Mouse (Mus musculus): Measurements from ENCODE around the gene Tmem56. TPM values are rescaled to one million over a fixed set of nuclear protein-coding genes. Genes with fewer than 3 reads are reported as not detected.

Gene Tmem56
- total and polyA plus RNA-seq, 3 experiments: 0.32 to 0.39 TPM; not detected in 1

GRCm38 (mm10) chr3:121256131-121256530, 26.8 kb downstream of the Tmem56 start:
- Histone ChIP-seq H3K36me3 (ENCODE audit: control insufficient read depth in 1 of 2, insufficient read depth in 2 of 2, low read length in 2 of 2) (peaks cover 0 to 6% of the 10 kb centered on the region in 2 experiments; a peak in 2 of 4 replicates), H3K9me3 (replicated peaks; ENCODE audit: insufficient read depth, low read length) (no peaks in the 10 kb centered on the region), H3K79me2 (ENCODE audit: control insufficient read depth, insufficient read depth, low read length, poor library complexity) (no peaks in the 10 kb centered on the region), H3K4me3 (ENCODE audit: control insufficient read depth in 1 of 2, insufficient read depth in 1 of 2, low read depth in 2 of 2, low read length in 2 of 2) (no peak overlapping the region), H3K4me1 (ENCODE audit: control insufficient read depth in 1 of 2, insufficient read depth in 2 of 2, low read length in 2 of 2) (peaks cover 3 to 9% of the 10 kb centered on the region in 2 experiments; a peak in 3 of 4 replicates), H3K27me3 (ENCODE audit: control insufficient read depth in 1 of 2, insufficient read depth in 2 of 2, low read length in 2 of 2) (peaks cover 0 to 4% of the 10 kb centered on the region in 2 experiments; a peak in 2 of 4 replicates), H3K27ac (ENCODE audit: control insufficient read depth, low read depth, low read length) (no peak overlapping the region), H3K9ac (ENCODE audit: control insufficient read depth, low read depth, low read length, poor library complexity, severe bottlenecking) (no peak overlapping the region)
- TF ChIP-seq GATA1 (IDR thresholded peaks at IDR 0.05; ENCODE audit: low read depth, low read length) (no peak), E2F4 (IDR thresholded peaks at IDR 0.05; ENCODE audit: borderline replicate concordance, low read depth, low read length) (no peak), POLR2AphosphoS5 (IDR thresholded peaks at IDR 0.05; ENCODE audit: borderline replicate concordance, low read depth, low read length) (no peak), MAFK (IDR thresholded peaks at IDR 0.05; ENCODE audit: borderline replicate concordance, low read depth, low read length) (no peak), MXI1 (IDR thresholded peaks at IDR 0.05; ENCODE audit: low read depth, low read length) (no peak), RAD21 (IDR thresholded peaks at IDR 0.05; ENCODE audit: low read depth, low read length) (no peak), MEF2A (IDR thresholded peaks at IDR 0.05; ENCODE audit: extremely low read depth, insufficient replicate concordance, low read depth, low read length, poor library complexity, severe bottlenecking) (no peak), SMC3 (IDR thresholded peaks at IDR 0.05; ENCODE audit: low read depth, low read length) (no peak), TCF12 (IDR thresholded peaks at IDR 0.05; ENCODE audit: low read depth, low read length) (no peak), MYC (IDR thresholded peaks at IDR 0.05; ENCODE audit: low read depth, low read length) (no peak), JUND (IDR thresholded peaks at IDR 0.05; ENCODE audit: low read depth, low read length) (no peak)
- DNase-seq (ENCODE audit: low read depth, low spot score): no peak

GRCm38 (mm10) chr3:121255501-121255900, 27.4 kb downstream of the Tmem56 start:
- Histone ChIP-seq H3K27me3 (ENCODE audit: control insufficient read depth in 1 of 2, insufficient read depth in 2 of 2, low read length in 2 of 2) (peaks cover 0 to 1% of the 10 kb centered on the region in 2 experiments; a peak in 1 of 4 replicates), H3K79me2 (ENCODE audit: control insufficient read depth, insufficient read depth, low read length, poor library complexity) (no peaks in the 10 kb centered on the region), H3K4me3 (ENCODE audit: control insufficient read depth in 1 of 2, insufficient read depth in 1 of 2, low read depth in 2 of 2, low read length in 2 of 2) (no peak overlapping the region), H3K4me1 (ENCODE audit: control insufficient read depth in 1 of 2, insufficient read depth in 2 of 2, low read length in 2 of 2) (peaks cover 3 to 9% of the 10 kb centered on the region in 2 experiments; a peak in 3 of 4 replicates), H3K27ac (ENCODE audit: control insufficient read depth, low read depth, low read length) (no peak overlapping the region), H3K9me3 (replicated peaks; ENCODE audit: insufficient read depth, low read length) (no peaks in the 10 kb centered on the region), H3K9ac (ENCODE audit: control insufficient read depth, low read depth, low read length, poor library complexity, severe bottlenecking) (no peak overlapping the region), H3K36me3 (ENCODE audit: control insufficient read depth in 1 of 2, insufficient read depth in 2 of 2, low read length in 2 of 2) (peaks cover 0 to 6% of the 10 kb centered on the region in 2 experiments; a peak in 2 of 4 replicates)
- DNase-seq (ENCODE audit: low read depth, low spot score): no peak
- TF ChIP-seq MAFK (IDR thresholded peaks at IDR 0.05; ENCODE audit: borderline replicate concordance, low read depth, low read length): no peak
- no peak for TF ChIP-seq NELFE (IDR thresholded peaks at IDR 0.05; ENCODE audit: low read depth, low read length)
- TF ChIP-seq POLR2AphosphoS5 (IDR thresholded peaks at IDR 0.05; ENCODE audit: borderline replicate concordance, low read depth, low read length): no peak
- no peak for TF ChIP-seq GABPA (IDR thresholded peaks at IDR 0.05; ENCODE audit: low read depth, low read length)
- no peak for TF ChIP-seq JUND (IDR thresholded peaks at IDR 0.05; ENCODE audit: low read depth, low read length)
- no peak for TF ChIP-seq TBP (IDR thresholded peaks at IDR 0.05; ENCODE audit: low read depth, low read length)
- no peak for TF ChIP-seq MAZ (IDR thresholded peaks at IDR 0.05; ENCODE audit: low read depth, low read length)
- no peak for TF ChIP-seq CTCF (IDR thresholded peaks at IDR 0.05 in 2 of 3, conservative IDR thresholded peaks at IDR 0.05 in 1 of 3; ENCODE audit: control insufficient read depth in 1 of 3, insufficient read depth in 1 of 3, low read depth in 2 of 3, low read length in 3 of 3, poor library complexity in 1 of 3, severe bottlenecking in 1 of 3)
- TF ChIP-seq MYB (IDR thresholded peaks at IDR 0.05; ENCODE audit: low read depth, low read length): no peak
- TF ChIP-seq SIN3A (IDR thresholded peaks at IDR 0.05; ENCODE audit: low read length): no peak
- no peak for TF ChIP-seq GATA1 (IDR thresholded peaks at IDR 0.05; ENCODE audit: low read depth, low read length)
- no peak for TF ChIP-seq MEF2A (IDR thresholded peaks at IDR 0.05; ENCODE audit: extremely low read depth, insufficient replicate concordance, low read depth, low read length, poor library complexity, severe bottlenecking)
- no peak for TF ChIP-seq NRF1 (IDR thresholded peaks at IDR 0.05; ENCODE audit: insufficient read depth, low read depth, low read length, poor library complexity, severe bottlenecking)
- TF ChIP-seq ZMIZ1 (IDR thresholded peaks at IDR 0.05; ENCODE audit: low read depth, low read length): no peak
- TF ChIP-seq UBTF (IDR thresholded peaks at IDR 0.05; ENCODE audit: borderline replicate concordance, insufficient read depth, low read depth, low read length): no peak
- no peak for TF ChIP-seq BHLHE40 (IDR thresholded peaks at IDR 0.05; ENCODE audit: borderline replicate concordance, low read depth, low read length)
